Mouse (Mus musculus) adrenal gland, postnatal 14 days (tissue): ENCODE measurements around the gene Tiam2. TPM values are rescaled to one million over a fixed set of nuclear protein-coding genes. Genes with fewer than 3 reads are reported as not detected.

Experiments
- DNase-seq: peaks from one replicate; pipeline ENCODE4 v3.0.0; 2021; ENCODE audit warnings: mixed read lengths
- total RNA-seq: library from RNA; stranded (reverse); gene quantifications from 2 replicates; pipeline ENCODE4 v1.2.3, GENCODE M21; 2021

Tiam2 gene
- total RNA-seq, 1 experiment from 2014 or later: 14.6 TPM

- DNase-seq: peak; percentile 85
Measured at GRCm38 (mm10) chr17:3451077-3451476, 124.7 kb downstream of the Tiam2 start.

GRCm38 (mm10) chr17:3452571-3453311 is 126.4 kb downstream of the Tiam2 start:
- DNase-seq: no peak

- DNase-seq: no peak
Measured at GRCm38 (mm10) chr17:3453946-3454345, 127.6 kb downstream of the Tiam2 start.

GRCm38 (mm10) chr17:3454850-3455249 is 128.5 kb downstream of the Tiam2 start:
- no peak for DNase-seq

- DNase-seq: no peak
Measured at GRCm38 (mm10) chr17:3457914-3458681, 131.7 kb downstream of the Tiam2 start.

GRCm38 (mm10) chr17:3465861-3466260 is 139.5 kb downstream of the Tiam2 start:
- no peak for DNase-seq

GRCm38 (mm10) chr17:3466681-3467080 is 140.3 kb downstream of the Tiam2 start:
- DNase-seq: no peak

- no peak for DNase-seq
Measured at GRCm38 (mm10) chr17:3467636-3468324, 141.4 kb downstream of the Tiam2 start.

- no peak for DNase-seq
Measured at GRCm38 (mm10) chr17:3472018-3472417, 145.6 kb downstream of the Tiam2 start.

- DNase-seq: no peak
Measured at GRCm38 (mm10) chr17:3476546-3476945, 150.2 kb downstream of the Tiam2 start.

GRCm38 (mm10) chr17:3481576-3482575 is 155.5 kb downstream of the Tiam2 start:
- DNase-seq: no peak

- DNase-seq: no peak
Measured at GRCm38 (mm10) chr17:3483091-3483490, 156.7 kb downstream of the Tiam2 start.

GRCm38 (mm10) chr17:3485851-3486250 is 159.5 kb downstream of the Tiam2 start:
- DNase-seq: peak; percentile 84

GRCm38 (mm10) chr17:3487211-3487610 is 160.8 kb downstream of the Tiam2 start:
- DNase-seq: no peak

GRCm38 (mm10) chr17:3487721-3488601 is 161.6 kb downstream of the Tiam2 start:
- DNase-seq: peak; percentile 18

GRCm38 (mm10) chr17:3490216-3490895 is 164.0 kb downstream of the Tiam2 start:
- peak; percentile 73 for DNase-seq

- DNase-seq: peak; percentile 24
Measured at GRCm38 (mm10) chr17:3491065-3491464, 164.7 kb downstream of the Tiam2 start.

GRCm38 (mm10) chr17:3491667-3492066 is 165.3 kb downstream of the Tiam2 start:
- DNase-seq: no peak

- no peak for DNase-seq
Measured at GRCm38 (mm10) chr17:3495576-3495975, 169.2 kb downstream of the Tiam2 start.

- DNase-seq: no peak
Measured at GRCm38 (mm10) chr17:3496080-3496479, 169.7 kb downstream of the Tiam2 start.
